ENCODE assay signal across 8 mouse cellular contexts in genomic region chr6:139577026-139577861, GRCm38 (mm10). TPM values are rescaled to one million over a fixed set of nuclear protein-coding genes. Genes with fewer than 3 reads are reported as not detected.
A peak's percentile ranks its signal among the peaks of the same experiment; 100 is the strongest.
DNase-seq lines count a peak whose midpoint lies in the region; ATAC-seq lines count a peak whose summit lies in the region.

No protein-coding gene starts in this region.

- H3K36me3 ChIP-seq in kidney, embryonic 15.5 days: no peaks in the 10 kb centered on the region
- no peaks in the 10 kb centered on the region for H3K36me3 ChIP-seq in hindbrain, embryonic 14.5 days (replicated peaks; ENCODE audit: control insufficient read depth, insufficient read depth)
- no peaks in the 10 kb centered on the region for H3K36me3 ChIP-seq in neural tube, embryonic 13.5 days
- H3K36me3 ChIP-seq in kidney, embryonic 16.5 days (ENCODE audit: insufficient read depth, low read length): no peaks in the 10 kb centered on the region

- no peak overlapping the region for H3K27ac ChIP-seq in kidney, embryonic 15.5 days
- H3K27ac ChIP-seq in hindbrain, embryonic 14.5 days: no peak overlapping the region
- no peak overlapping the region for H3K27ac ChIP-seq in neural tube, embryonic 13.5 days (replicated peaks)
- no peak overlapping the region for H3K27ac ChIP-seq in kidney, embryonic 16.5 days (ENCODE audit: low read length)

- 59% methylated on average over 18 of the region's 18 CpGs for WGBS in kidney, embryonic 15.5 days
- 59% methylated on average over 18 of the region's 18 CpGs for WGBS in hindbrain, embryonic 14.5 days
- 58% methylated on average over 18 of the region's 18 CpGs for WGBS in neural tube, embryonic 13.5 days
- 56% methylated on average over 18 of the region's 18 CpGs for WGBS in kidney, embryonic 16.5 days

- no peaks in the 10 kb centered on the region for H3K4me1 ChIP-seq in kidney, embryonic 15.5 days
- no peaks in the 10 kb centered on the region for H3K4me1 ChIP-seq in hindbrain, embryonic 14.5 days (replicated peaks; ENCODE audit: control insufficient read depth, insufficient read depth, low read length)
- no peaks in the 10 kb centered on the region for H3K4me1 ChIP-seq in neural tube, embryonic 13.5 days (replicated peaks)
- H3K4me1 ChIP-seq in kidney, embryonic 16.5 days (ENCODE audit: insufficient read depth, low read length): no peaks in the 10 kb centered on the region

- no peak for DNase-seq in kidney, adult 11 months
- DNase-seq in hindbrain, embryonic 14.5 days (ENCODE audit: low spot score): peak; percentile 82
- no peak for DNase-seq in ovary, postnatal 36 days (ENCODE audit: low spot score)
- no peak for DNase-seq in layer of hippocampus, postnatal 36 days

- ATAC-seq in kidney, embryonic 15.5 days (replicated peaks; ENCODE audit: low FRiP score): no peak
- ATAC-seq in common myeloid progenitor, adult 5-6 weeks (replicated peaks; ENCODE audit: low read depth, poor library complexity, severe bottlenecking): peak; percentile 72; the same call in 1 of the 2 replicates
- ATAC-seq in hindbrain, embryonic 14.5 days (ENCODE audit: low FRiP score): no peak
- no peak; the same call in 1 of the 2 replicates for ATAC-seq in neural tube, embryonic 13.5 days (ENCODE audit: low read depth)
- ATAC-seq in kidney, embryonic 16.5 days (ENCODE audit: low FRiP score, low TSS enrichment): no peak

- H3K27me3 ChIP-seq in kidney, embryonic 15.5 days: no peaks in the 10 kb centered on the region; the same call in 1 of the 2 replicates
- no peaks in the 10 kb centered on the region for H3K27me3 ChIP-seq in hindbrain, embryonic 14.5 days (ENCODE audit: control insufficient read depth, insufficient read depth, low read length)
- no peaks in the 10 kb centered on the region for H3K27me3 ChIP-seq in neural tube, embryonic 13.5 days
- no peaks in the 10 kb centered on the region for H3K27me3 ChIP-seq in kidney, embryonic 16.5 days (ENCODE audit: insufficient read depth, low read length)

- H3K4me3 ChIP-seq in kidney, embryonic 15.5 days (replicated peaks): no peak overlapping the region
- no peak overlapping the region for H3K4me3 ChIP-seq in hindbrain, embryonic 14.5 days (replicated peaks; ENCODE audit: low read length)
- no peak overlapping the region for H3K4me3 ChIP-seq in neural tube, embryonic 13.5 days
- H3K4me3 ChIP-seq in kidney, embryonic 16.5 days (ENCODE audit: low read length): no peak overlapping the region

- no peaks in the 10 kb centered on the region for H3K9me3 ChIP-seq in kidney, embryonic 15.5 days (replicated peaks)
- no peaks in the 10 kb centered on the region for H3K9me3 ChIP-seq in hindbrain, embryonic 14.5 days (ENCODE audit: control insufficient read depth, low read length)
- H3K9me3 ChIP-seq in neural tube, embryonic 13.5 days: no peaks in the 10 kb centered on the region
- H3K9me3 ChIP-seq in kidney, embryonic 16.5 days (ENCODE audit: low read length): no peaks in the 10 kb centered on the region

- H3K9ac ChIP-seq in kidney, embryonic 15.5 days: no peak overlapping the region
- 0 out of 2 replicates have a peak overlapping the region, but pooled peaks have one; percentile 9 for H3K9ac ChIP-seq in hindbrain, embryonic 14.5 days
- H3K9ac ChIP-seq in neural tube, embryonic 13.5 days: no peak overlapping the region
- H3K9ac ChIP-seq in kidney, embryonic 16.5 days (replicated peaks; ENCODE audit: low read length): no peak overlapping the region

- H3K4me2 ChIP-seq in kidney, embryonic 15.5 days: peak overlapping the region; percentile 4; the same call in 1 of the 2 replicates
- H3K4me2 ChIP-seq in hindbrain, embryonic 14.5 days (replicated peaks): peak overlapping the region; percentile 29
- peak overlapping the region; percentile 28; the same call in 1 of the 2 replicates for H3K4me2 ChIP-seq in neural tube, embryonic 13.5 days
- H3K4me2 ChIP-seq in kidney, embryonic 16.5 days (replicated peaks; ENCODE audit: low read depth, low read length): no peak overlapping the region

RNA-seq across cellular contexts. Expression of gene Pik3c2g, which starts 9.8 kb away (rescaled TPM):
- 0.16 and 0.22 TPM in 2 replicates for polyA plus RNA-seq in kidney, embryonic 15.5 days (2015; fragmentation: Nextera tagmentation; extraction: Ambion mirVana)
- total RNA-seq in common myeloid progenitor, adult 5-6 weeks (2017): not detected in 2 replicates
- polyA plus RNA-seq in hindbrain, embryonic 14.5 days (2014; fragmentation: Nextera tagmentation; extraction: Ambion mirVana): 0.21 and 0.26 TPM in 2 replicates
- 0.18 and 0.21 TPM in 2 replicates for polyA plus RNA-seq in neural tube, embryonic 13.5 days (2015; fragmentation: Nextera tagmentation; extraction: Ambion mirVana)
- total RNA-seq in layer of hippocampus, postnatal 36 days (2021): under 1 TPM; 0.10 to 0.18 TPM
- 0.29 and 0.41 TPM in 2 replicates for polyA plus RNA-seq in kidney, embryonic 16.5 days (2015; fragmentation: Nextera tagmentation; extraction: Ambion mirVana)
